Mouse (Mus musculus): ENCODE measurements around the gene Dennd5a. TPM values are rescaled to one million over a fixed set of nuclear protein-coding genes. Genes with fewer than 3 reads are reported as not detected.

The Dennd5a gene
- polyA plus RNA-seq, 1 experiment from 2014 or later: 9.4 TPM

Other genes with a start within 250 kb of the Dennd5a start
- 0.35 and 0.45 TPM in 2 replicates for gene BC051019, start 236.6 kb downstream of the Dennd5a start, polyA plus RNA-seq (2015; fragmentation: Nextera tagmentation; extraction: Ambion mirVana)
- 0.19 and 0.21 TPM in 2 replicates for gene Ascl3, start 228.7 kb downstream of the Dennd5a start, polyA plus RNA-seq (2015; fragmentation: Nextera tagmentation; extraction: Ambion mirVana)
- gene Tmem9b, start 207.6 kb downstream of the Dennd5a start, polyA plus RNA-seq (2015; fragmentation: Nextera tagmentation; extraction: Ambion mirVana): 70.3 and 74.9 TPM in 2 replicates
- 0.15 and 0.30 TPM in 2 replicates for gene Nrip3, start 178.4 kb downstream of the Dennd5a start, polyA plus RNA-seq (2015; fragmentation: Nextera tagmentation; extraction: Ambion mirVana)
- gene Scube2, start 94.8 kb downstream of the Dennd5a start, polyA plus RNA-seq (2015; fragmentation: Nextera tagmentation; extraction: Ambion mirVana): 0.06 TPM in 1 of 2 replicates, not detected in the other
- 47.7 and 48.8 TPM in 2 replicates for gene Tmem41b, start 26.5 kb upstream of the Dennd5a start, polyA plus RNA-seq (2015; fragmentation: Nextera tagmentation; extraction: Ambion mirVana)
- 24.6 and 27.0 TPM in 2 replicates for gene Ipo7, start 57.8 kb upstream of the Dennd5a start, polyA plus RNA-seq (2015; fragmentation: Nextera tagmentation; extraction: Ambion mirVana)
- 21.6 and 21.9 TPM in 2 replicates for gene Zfp143, start 100.7 kb upstream of the Dennd5a start, polyA plus RNA-seq (2015; fragmentation: Nextera tagmentation; extraction: Ambion mirVana)
- gene Wee1, start 161.6 kb upstream of the Dennd5a start, polyA plus RNA-seq (2015; fragmentation: Nextera tagmentation; extraction: Ambion mirVana): 15.9 and 17.0 TPM in 2 replicates